Mouse (Mus musculus): ENCODE measurements around the gene Abcd1.

DNA sequence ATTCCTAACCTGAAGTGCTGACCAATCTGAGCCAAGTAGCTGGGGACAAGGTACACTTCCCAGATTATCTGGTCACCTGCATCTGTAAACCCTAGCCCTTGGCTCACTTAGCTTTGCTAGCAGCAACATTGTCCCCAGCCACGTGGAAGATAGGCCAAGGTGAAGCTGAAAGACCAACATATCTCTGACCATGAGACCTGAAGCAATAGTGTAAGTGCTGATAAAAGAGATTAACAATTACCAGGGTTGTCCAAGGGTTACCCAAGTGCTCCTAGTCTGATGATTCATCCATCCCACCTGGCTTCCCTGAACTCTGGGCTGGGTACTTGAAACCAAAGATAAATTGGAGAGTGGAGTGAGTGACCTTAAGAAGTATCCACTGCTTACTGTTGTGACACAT lies 14.5 kb downstream of the Abcd1 start:
- TF ChIP-seq CTCF (IDR thresholded peaks at IDR 0.05), result no peak
- TF ChIP-seq EP300 (IDR thresholded peaks at IDR 0.05), result no peak

All from lung, postnatal 0 days (tissue).